Mouse (Mus musculus): ENCODE results near the gene Vmn2r-ps159.
"Not testable (repeated sequence)": the region's sequence is repeated elsewhere in the genome, so short reads cannot be mapped to it uniquely, and the experiment has no call there.

Gene Vmn2r-ps159

DNA sequence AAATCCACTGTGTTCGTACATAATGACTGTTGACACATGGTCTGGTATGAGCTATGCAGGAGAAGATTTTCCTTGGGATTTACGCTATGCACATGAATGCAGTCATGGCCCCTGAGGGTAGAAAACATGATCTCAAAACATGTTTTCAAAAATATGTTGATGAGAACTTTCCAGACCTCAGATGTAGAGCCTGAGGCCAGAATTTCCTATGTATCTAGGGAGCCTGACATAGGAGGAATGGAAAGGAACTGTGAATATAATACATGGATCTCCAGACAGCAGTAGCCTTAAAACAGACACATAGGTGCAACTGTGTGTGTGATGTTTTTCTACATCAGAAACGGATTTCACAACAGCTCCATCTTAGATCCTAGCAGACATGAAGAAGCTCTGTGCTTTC, at the start of gene Vmn2r-ps159:
Gene Vmn2r-ps159, plus strand, starts transcription at position 301 of the 400 bp plus-strand sequence.
- not testable (repeated sequence) for DNase-seq (ENCODE audit: low spot score)

GRCm38 (mm10) chr4:156341601-156342504, 10.9 kb downstream of the Vmn2r-ps159 start:
- not testable (repeated sequence) for DNase-seq (ENCODE audit: low spot score)

DNA sequence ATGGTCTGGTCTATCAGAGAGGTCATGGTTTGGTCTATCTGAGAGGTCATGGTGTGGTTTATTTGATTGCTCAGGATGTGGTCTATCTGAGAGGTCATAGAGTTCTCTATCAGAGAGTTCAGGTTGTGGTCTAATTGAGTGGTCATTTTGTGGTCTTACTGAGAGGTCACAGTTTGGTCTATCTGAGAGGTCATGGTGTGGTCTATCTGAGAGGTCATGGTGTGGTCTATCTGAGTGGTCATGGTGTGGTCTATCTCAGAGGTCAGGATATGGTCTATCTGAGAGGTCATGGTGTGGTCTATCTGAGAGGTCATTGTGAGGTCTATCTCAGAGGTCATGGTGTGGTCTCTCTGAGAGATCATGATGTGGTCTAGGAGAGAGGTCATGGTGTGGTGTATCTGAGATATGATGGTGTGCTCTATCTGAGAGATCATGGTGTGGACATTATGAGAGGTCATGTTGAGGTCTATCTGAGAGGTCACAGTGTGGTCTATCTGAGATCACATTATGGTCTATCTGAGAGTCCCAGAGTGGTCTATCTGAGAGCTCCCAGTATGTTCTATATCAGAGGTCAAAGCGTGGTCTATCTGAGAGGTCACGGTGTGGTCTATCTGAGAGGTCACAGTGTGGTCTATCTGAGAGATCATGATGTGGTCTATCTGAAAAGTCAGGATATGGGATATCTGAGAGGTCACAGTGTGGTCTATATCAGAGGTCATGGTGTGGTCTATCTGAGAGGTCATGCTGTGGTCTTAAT, 11.8 kb downstream of the Vmn2r-ps159 start:
- peak; percentile 18 for DNase-seq (ENCODE audit: low spot score)

DNA sequence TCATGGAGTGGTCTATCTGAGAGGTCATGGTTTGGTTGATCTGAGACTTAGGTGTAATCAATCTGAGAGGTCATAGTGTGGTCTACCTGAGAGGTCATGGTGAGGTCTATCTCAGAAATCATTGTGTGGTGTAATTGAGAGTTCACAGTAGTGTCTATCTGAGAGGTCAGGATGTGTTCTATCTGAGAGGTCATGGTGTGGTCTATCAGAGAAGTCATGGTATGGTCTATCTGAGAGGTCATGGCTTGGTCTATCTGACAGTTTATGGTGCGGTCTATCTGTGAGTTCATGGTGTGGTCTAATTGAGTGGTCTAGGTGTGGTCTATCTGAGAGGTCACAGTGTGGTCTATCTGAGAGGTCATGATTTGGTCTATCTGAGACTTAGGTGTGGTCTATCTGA, 12.4 kb downstream of the Vmn2r-ps159 start:
- DNase-seq (ENCODE audit: low spot score) = no peak

- DNase-seq (ENCODE audit: low spot score) = not testable (repeated sequence)
Measured at GRCm38 (mm10) chr4:156356756-156357437, 26.0 kb downstream of the Vmn2r-ps159 start.

Data from MN1 (cell line).